Mouse (Mus musculus): ENCODE results near the gene Mcrip2.

GRCm38 (mm10) chr17:25880913-25881641 lies 12.5 kb upstream of the Mcrip2 start:
- TF ChIP-seq CTCF (IDR thresholded peaks at IDR 0.05; ENCODE audit: extremely low read depth, insufficient read depth, insufficient read length, insufficient replicate concordance) (no peak), POLR2A (IDR thresholded peaks at IDR 0.05; ENCODE audit: low read depth, low read length) (no peak)

Measured in spleen, adult 2 months (tissue).